Mouse (Mus musculus): Measurements from ENCODE around the gene Rhov.

DNA sequence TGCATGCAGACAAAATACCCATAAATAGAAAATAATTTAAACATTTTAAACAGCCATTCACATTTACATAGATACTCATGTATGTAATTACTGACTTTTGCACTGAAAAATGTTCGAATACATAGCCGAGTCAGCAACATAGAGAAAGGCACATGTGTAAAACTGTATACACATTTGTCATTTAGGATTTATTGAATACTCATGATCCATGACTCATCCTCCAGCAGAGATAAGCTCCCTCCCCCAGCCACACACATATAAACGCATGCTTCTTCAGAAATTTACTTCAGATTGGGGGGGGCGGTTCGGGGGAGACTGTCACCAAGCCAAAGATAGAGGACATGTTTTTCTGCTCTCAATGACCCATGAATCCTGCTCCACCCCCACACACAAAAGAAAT, 7.3 kb downstream of the Rhov start:
- TF ChIP-seq CTCF (IDR thresholded peaks at IDR 0.05) = no peak
- no peak for TF ChIP-seq EP300 (IDR thresholded peaks at IDR 0.05)
